Mouse (Mus musculus): ENCODE results near the gene Kcnk6.
A peak's percentile ranks its signal among the peaks of the same experiment; 100 is the strongest.
"Not testable (repeated sequence)": the region's sequence is repeated elsewhere in the genome, so short reads cannot be mapped to it uniquely, and the experiment has no call there.

The Kcnk6 gene

DNA sequence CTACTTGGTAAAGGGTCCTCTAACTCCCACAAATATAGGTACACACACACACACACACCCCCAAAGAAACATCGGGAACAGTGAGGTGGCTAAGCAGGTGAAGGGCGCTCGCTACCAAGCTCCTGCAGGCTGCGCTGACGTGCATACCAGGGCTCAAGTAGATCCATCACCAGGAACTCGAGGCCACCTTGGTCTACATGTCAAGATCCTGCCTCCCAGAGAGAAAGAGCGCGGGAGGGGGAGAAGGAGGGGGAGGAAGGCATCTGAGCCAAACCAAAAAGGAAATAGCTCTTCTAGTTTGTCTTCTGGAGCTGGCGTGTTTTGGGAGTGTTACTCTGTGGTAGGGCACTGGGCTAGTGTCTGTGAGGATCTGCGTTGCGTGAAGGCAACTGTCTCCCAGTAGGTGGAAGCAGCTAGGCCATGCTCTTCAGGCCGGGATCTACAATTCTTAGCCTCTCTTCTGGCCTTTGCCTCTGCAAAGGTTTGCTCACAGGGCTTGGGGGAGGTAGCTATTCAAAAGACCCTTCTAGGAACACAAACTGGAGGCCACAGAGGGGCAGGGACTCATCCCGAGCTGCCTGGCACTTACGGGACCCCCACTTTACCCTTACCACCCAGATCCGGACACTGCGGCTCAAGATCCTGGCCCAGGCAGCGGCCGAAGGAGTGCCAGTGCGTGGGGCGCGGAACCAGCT lies 14.5 kb upstream of the Kcnk6 start:
- DNase-seq (ENCODE audit: low read depth, low spot score) = no peak

DNA sequence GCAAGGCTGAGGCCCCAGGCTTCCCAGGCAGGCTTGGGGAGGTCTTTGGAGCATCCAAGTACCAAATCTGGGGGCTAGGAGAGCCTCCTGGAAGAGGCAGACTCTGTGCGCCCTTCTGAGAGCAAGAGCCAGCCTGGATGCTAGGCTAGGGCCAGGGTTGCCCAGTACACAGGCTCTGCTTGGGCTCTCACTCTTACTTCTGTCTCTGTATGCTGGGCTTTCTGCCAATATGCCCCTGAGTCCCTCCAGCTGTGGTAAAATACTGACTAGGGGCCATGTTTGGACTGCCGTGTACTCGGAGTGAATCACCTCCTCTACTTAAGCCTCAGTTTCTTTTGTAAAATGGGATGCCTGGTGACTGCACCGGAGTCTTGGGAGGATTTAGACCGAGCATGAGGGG lies 13.7 kb upstream of the Kcnk6 start:
- DNase-seq (ENCODE audit: low read depth, low spot score) = no peak

DNA sequence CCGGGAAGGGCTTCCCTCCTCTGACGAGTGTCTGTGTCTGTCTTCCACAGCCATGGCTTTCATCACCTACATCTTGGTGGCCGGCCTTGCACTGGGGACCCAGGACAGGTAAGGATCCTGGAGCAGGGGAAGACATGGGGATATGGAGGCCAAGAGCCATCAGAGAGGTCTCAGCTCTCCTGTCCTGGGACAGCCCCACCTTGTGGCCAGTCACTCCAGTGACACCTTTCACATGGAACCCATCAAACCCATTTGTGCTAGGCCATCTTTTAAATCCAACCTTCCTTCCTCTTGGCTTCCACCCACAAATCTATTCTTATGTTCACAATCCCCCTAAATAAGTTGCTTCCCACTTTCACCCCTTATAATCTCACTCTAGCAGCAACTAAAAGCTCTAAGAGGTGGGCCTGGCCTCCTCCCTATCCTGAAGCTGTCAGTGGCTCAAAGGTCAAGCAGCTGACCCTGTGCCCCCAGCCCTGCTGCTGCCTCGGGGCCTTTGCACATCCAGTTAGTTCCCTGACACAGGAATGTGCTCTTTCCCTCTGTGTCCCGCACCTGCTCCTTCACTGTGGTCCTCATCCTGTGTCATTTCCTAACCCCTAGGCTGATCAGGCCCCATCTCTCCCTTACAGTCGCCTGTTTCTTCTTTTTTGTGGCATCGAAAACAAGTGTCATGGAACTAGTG lies 12.6 kb upstream of the Kcnk6 start:
- DNase-seq (ENCODE audit: low read depth, low spot score) = peak; percentile 35

DNA sequence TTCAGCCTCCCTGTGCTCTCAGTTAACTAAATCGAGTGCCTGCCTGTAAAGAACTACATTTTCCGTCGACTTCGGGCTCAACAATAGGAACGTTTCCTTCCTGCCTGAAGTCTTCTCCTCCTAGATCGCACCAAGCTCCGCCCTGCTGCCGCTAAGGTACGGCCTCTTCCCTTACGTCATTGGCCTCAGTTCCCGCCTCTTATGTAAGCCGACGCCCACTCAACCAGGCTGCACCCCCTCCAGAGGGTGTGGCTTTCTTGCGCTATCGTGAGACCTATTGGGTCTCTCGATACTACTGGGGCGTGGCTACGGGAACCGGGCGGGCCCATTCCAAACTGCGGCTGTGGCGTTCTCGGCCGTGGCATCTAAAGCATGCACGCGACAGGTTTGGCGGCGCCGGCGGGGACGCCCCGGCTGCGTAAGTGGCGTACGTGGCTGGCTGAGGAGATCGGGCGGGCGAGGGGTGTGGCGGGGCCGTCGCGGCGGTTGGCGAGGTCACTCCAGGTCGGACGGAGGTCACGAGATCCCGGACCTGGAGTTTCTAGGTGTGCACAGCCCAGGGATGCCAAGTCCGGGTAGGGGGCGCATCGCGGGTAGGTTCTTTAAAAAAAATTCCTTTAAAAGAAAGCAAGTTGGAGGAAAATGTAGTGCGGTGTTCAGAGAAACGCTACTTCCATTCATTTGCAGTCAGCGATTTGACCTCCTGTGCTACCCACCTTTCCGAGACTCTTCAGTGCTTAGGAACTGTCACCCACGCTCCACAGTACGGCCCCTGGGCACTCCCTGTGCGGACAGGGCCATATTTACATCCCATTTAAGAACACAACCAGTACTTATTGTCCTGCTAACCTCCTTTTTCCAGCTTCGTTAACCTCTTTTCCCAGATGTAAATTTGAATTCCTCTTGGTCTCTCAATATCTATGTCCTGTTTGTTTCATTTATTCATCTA lies 6.0 kb upstream of the Kcnk6 start, which contains the start of gene Yif1b:
TSS of gene Yif1b (plus strand) at position 311 of the 949 bp plus-strand sequence.
- peak; percentile 98 for DNase-seq (ENCODE audit: low read depth, low spot score)

DNA sequence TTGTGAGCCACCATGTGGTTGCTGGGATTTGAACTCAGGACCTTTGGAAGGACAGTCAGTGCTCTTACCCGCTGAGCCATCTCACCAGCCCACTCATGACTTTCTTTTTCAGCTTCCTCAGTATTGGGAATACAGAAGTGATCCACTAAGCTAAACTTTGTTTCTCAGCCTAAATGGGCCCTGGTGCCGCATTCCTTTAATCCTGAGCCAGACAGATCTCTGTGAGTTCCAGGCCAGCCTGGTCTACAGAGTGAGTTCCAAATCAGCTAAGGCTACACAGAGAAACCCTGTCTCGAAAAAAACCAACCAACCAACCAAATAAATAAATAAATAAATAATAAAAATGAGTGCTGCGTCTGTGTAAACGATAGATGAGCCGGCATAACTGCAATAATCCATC lies 5.3 kb upstream of the Kcnk6 start:
- DNase-seq (ENCODE audit: low read depth, low spot score) = not testable (repeated sequence)

DNA sequence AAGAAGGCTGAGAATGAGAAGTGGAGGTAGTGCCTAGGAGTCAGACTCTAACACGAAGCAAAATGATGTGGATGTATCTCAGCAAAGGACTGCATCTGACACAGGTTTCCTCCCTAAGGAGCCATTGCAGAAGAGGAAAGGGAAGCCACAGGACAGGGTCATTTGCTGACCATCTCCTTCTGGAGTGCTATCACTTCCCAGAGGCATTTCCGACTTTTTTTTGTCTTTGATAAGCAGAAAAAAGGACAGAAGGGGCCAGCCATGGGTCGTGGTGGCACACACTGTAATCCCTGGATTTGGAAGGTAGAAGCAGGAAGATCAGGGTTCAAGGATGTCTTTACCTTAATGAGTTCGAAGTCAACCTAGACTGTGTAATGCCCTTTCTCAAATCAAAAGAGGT lies 4.3 kb upstream of the Kcnk6 start:
- DNase-seq (ENCODE audit: low read depth, low spot score) = no peak

DNA sequence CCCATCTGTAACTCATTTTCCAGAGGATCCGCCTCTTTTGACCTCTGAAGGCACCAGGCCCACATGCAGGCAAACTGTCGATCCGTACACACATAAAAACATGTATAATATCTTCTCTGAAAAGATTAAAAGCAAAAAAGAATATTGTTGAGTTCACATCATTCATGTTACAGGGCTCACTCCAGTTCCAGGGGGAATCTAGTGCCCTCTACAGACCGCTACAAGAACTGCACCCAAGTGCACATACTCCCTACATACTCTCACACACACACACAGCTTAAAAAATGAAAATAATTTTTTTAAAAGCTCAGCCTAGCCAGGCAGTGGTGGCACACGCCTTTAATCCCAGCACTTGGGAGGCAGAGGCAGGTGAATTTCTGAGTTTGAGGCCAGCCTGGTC lies 2.3 kb upstream of the Kcnk6 start:
- no peak for DNase-seq (ENCODE audit: low read depth, low spot score)

DNA sequence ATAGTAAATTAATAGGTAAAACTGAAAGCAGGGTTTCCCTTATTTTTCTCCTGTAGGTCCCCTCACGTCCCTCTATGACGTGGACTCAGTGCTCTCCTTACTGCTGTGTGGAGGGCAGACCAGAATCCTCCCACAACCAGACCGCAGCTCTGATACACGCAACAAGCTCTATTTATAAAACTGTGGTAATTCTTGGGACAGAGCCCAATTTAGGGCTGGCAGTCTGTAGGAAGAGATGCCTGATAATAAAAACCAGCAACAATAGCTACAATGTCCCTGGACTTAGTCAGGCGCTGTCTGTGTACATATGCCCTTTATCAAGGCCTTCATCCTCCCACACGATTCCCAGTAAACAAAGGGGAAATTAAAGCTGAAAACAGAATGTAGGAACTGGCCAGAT lies 1.4 kb upstream of the Kcnk6 start:
- peak; percentile 77 for DNase-seq (ENCODE audit: low read depth, low spot score)

DNA sequence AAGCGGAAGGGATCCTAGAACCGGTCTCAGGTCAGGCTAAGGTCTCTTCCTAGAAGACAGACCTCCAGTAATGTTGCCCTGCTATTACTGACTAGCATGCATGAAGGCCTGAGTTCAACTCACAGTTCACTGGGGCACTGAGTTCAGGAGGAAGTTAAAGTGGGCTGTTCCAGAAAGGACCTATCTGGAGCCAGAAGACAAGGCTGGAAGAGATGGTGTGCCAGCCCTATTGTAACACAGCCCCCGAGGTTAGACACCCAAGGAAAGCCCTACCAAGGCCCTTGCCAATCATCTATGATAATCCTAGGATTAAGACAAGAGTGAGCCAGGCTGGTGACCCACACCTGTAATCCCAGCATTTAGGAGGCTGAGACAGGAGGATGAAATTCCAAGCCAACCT lies 798 bp downstream of the Kcnk6 start:
- no peak for DNase-seq (ENCODE audit: low read depth, low spot score)

DNA sequence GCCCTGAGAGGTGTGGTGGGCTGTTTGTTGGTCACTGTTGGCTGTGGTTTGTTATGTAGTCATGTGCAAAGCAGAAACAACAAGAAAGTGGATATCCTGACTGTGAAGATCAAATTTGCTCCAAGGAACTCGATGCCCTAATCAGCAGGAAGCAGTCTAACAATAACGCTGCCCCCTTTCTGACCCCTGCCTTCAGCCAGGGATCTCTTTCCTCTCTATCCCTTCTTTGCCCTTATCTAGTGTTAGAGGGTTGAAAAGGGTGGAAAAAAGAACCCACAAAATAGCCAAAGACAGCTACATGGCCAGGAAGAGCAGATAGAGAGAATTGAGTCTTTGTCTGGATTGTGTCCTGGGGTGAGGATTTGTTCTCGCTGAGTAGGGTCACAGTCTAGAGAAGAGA lies 1.8 kb downstream of the Kcnk6 start:
- no peak for DNase-seq (ENCODE audit: low read depth, low spot score)

DNA sequence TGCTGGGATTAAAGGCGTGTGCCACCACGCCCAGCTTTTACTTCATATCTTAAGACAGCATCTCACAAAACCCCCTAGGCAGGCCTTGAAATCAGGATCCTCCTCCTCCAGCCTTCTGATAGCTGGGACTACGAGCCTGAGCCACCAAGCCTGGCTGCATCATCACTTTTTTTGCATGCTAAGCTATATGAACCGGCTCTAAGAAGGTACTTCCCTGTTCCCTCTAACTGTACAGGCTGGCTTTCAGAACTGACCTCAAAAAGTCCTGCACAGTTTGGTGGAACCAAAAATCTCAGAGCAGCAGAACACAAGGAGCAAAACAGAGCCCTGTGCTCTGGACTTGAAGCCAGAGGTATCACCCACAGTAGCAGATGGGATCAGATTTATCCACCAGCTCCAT lies 4.1 kb downstream of the Kcnk6 start:
- DNase-seq (ENCODE audit: low read depth, low spot score) = no peak

DNA sequence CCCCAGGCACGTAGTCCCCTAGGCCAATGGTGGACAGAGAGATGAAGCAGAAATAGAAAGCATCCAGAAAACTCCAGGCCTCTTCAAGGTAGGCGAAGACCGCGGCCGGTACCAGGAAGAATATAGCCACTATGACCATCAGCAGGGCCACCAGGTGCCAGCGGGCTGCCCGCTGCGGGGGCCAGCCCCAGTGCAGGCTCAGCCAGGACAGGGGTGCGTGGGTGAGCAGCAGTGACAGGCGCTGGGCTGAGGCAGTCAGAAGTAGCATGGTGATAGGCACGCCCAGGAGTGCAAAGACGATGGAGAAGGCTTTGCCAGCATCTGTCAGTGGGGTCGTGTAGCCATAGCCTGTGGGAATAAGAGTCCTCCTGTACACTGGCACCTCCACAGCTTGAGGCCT lies 6.8 kb downstream of the Kcnk6 start:
- no peak for DNase-seq (ENCODE audit: low read depth, low spot score)

DNA sequence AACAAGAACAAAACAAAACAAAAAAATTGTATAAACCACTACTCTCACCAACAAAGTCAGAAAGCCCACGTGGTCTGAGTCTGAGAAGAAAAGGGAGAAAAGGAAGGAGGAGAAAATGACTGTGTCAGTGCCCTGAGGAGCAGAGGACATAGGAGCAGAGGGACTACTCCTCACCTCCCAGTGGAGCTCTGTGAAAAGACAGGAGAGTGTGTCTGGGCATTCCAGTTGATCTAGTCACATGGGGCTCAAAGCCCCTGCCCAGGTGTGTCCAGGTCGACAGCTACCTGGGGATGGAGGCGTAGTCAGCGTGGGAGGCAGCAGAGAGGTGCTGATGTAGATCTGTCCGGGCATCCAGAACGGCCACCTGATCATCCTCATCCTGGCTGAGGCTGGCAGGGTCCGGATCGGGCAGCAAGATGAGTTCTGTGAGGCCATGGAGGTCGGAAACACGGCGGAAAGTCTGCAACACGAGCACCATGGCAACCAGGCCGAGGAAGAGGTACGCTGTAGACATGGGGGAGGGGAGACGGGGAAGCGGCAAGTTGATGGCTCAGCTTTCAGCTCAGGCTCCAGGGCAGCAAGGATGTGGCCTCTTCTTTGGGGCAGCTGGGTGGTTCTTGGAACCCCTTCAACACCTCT lies 7.4 kb downstream of the Kcnk6 start:
- DNase-seq (ENCODE audit: low read depth, low spot score) = no peak

DNA sequence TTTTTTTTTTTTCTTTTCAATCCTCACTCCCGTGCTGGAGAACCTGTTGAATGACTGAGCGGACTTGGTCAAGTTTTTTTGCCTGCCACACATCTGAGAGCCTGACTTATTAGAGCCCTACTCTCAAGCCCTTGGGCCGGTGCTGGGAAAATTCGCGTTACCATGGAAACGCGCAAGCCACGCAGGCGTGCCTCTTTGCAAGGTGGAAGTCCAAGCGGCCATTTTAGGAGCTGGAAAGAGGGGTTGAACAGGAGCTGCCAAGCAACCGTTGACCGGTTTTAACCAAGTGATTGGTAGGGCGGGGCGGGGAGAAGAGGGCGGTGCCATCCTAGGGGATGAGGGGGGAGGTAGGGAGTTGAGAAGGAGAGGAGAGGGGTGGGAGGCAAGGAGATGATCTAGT lies 17.5 kb downstream of the Kcnk6 start:
- DNase-seq (ENCODE audit: low read depth, low spot score) = no peak

DNA sequence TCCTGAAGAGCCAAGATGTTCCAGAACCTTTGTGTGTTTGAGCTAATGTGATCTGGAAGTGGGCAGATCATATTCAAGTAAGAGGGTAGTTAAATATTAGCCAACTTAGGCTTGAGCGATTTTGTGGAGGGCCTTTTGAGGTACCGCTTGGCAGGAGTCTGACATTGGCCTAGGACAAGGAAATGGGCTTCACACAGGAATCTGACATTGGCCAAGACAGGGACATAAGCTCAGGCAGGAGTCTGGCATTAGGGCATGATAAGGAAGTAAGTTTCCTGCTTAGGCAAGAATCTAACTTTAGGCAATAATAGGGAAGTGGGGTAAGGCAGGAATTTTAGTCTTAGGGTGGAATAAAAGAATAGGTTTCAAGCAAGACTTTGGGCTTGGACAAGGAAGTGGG lies 18.1 kb downstream of the Kcnk6 start:
- DNase-seq (ENCODE audit: low read depth, low spot score) = no peak

DNA sequence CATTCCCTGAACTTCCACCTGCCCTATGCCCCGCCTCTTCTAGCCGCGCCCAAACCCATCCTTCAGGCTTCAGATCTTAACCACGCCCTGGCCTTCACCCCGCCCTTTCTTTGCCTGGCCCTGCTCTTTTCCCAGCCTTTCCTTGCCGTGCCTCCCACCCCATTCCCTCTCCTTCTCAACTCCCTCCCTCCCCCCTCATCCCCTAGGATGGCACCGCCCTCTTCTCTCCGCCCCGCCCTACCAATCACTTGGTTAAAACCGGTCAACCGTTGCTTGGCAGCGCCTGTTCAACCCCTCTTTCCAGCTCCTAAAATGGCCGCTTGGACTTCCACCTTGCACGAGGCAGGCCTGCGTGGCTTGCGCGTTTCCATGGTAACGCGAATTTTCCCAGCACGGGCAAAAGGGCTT lies 18.6 kb downstream of the Kcnk6 start, which contains the start of gene Catsperg1:
TSS of gene Catsperg1 (minus strand) at position 361 of the 408 bp plus-strand sequence.
- DNase-seq (ENCODE audit: low read depth, low spot score) = no peak

DNA sequence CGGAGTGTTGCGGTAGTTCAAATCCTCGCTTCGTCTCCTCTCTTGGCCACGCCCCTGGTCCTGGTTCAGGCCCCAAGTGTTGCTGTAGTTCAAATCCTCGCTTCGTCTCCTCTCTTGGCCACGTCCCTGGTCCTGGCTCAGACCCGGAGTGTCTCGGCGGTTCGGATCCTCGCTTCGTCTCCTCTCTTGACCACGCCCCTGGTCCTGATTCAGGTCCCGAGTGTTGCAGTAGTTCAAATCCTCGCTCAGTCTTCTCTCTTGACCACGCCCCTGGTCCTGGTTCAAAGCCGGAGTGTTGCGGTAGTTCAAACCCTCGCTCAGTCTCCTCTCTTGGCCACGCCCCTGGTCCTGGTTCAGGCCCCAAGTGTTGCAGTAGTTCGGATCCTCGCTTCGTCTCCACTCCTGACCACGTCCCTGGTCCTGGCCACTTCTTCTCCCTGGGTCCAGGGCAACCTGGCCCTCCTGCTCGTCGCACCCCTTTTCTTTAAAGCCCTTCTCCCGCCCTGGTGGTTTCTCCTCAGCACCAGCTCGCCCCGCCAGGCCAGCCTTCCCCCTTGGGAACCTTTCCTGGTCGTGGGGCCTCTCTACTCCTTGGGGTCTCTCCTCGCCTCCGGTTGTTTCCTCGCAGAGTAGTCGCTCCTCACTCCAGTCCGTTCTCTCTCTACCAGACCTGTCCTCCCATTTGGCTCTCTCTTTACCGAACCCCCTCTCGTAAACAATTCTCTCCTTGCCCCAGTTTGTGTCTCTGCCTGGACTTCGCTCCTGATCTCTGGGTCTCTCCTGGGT lies 19.3 kb downstream of the Kcnk6 start:
- DNase-seq (ENCODE audit: low read depth, low spot score) = not testable (repeated sequence)

DNA sequence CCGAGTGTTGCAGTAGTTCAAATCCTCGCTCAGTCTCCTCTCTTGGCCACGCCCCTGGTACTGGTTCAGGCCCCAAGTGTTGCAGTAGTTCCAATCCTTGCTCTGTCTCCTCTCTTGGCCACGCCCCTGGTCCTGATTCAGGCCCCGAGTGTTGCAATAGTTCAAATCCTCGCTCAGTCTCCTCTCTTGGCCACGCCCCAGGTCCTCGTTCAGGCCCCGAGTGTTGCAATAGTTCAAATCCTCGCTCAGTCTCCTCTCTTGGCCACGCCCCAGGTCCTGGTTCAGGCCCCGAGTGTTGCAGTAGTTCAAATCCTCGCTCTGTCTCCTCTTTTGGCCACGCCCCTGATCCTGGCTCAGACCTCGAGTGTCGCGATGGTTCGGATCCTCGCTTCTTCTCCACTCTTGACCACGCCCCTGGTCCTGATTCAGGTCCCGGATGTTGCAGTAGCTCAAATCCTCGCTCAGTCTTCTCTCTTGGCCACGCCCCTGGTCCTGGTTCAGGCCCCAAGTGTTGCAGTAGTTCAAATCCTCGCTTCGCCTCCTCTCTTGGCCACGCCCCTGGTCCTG lies 20.0 kb downstream of the Kcnk6 start:
- no peak for DNase-seq (ENCODE audit: low read depth, low spot score)

DNA sequence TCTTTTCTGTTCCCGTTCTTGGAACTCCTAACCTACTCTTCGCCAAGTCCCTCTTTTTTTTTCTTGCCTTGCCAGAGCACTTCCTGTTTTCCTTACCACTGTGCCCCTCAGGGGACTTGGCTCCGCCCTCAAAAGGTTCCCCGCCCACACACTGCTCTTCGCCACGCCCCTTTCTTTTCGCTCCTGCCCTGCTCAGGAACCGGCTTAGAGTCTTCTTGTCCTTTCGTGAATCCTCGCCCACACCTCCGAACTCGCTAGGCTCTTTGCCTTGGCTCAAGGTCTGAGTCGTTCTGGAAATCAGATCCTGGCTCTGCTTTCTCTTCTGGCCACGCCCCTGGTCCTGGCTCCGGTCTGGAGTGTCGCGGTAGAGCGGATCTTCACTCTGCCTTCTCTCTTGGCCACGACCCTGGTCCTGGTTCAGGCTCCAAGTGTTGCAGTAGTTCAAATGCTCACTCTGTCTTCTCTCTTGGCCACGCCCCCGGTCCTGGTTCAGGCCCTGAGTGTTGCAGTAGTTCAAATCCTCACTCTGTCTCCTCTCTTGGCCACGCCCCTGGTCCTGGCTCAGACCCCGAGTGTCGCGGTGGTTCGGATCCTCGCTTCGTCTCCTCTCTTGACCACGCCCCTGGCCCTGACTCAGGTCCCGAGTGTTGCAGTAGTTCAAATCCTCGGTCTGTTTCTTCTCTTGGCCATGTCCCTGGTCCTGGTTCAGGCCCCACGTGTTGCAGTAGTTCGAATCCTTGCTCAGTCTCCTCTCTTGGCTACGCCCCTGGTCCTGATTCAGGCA lies 20.7 kb downstream of the Kcnk6 start:
- peak; percentile 89 for DNase-seq (ENCODE audit: low read depth, low spot score)

DNA sequence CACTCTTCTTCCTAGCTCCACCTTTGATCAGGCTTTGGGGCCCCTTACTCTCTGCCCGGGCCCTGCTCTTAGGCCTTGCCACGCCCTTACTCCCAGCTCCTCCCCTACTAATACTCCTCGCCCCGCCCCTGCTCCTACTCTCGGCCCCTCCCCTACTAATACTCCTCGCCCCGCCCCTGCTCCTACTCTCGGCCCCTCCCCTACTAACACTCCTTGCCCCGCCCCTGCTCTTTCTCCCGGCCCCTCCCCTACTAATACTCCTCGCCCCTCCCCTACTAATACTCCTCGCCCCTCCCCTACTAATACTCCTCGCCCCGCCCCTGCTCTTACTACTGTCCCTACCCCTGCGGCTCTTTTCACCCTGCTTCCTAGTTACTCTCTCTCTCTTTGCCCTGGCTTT lies 21.3 kb downstream of the Kcnk6 start:
- DNase-seq (ENCODE audit: low read depth, low spot score) = peak; percentile 44

Measured in 3T3-L1 (cell line).